Mouse (Mus musculus) left cerebral cortex, postnatal 14 days (tissue): ENCODE data around the gene Rad9b. TPM values are rescaled to one million over a fixed set of nuclear protein-coding genes. Genes with fewer than 3 reads are reported as not detected.

Source experiments
- DNase-seq, 2 experiments: peaks; one replicate each; pipeline ENCODE4 v3.0.0; 2021 to 2022; ENCODE audit warnings: low spot score in 2 of 2, mixed read lengths in 1 of 2
- intact Hi-C: fragments of 180-260 bp; cut with DNase I; formaldehyde crosslinking; loops from one replicate; pipeline ENCODE4 v1.15.1; 2025
- total RNA-seq, 2 experiments: library from RNA; stranded (reverse); gene quantifications; 2 replicates each; pipeline ENCODE4 v1.2.3; 2021

Rad9b gene
- total RNA-seq, 2 experiments from 2014 or later, result 3.0 to 3.7 TPM

DNA sequence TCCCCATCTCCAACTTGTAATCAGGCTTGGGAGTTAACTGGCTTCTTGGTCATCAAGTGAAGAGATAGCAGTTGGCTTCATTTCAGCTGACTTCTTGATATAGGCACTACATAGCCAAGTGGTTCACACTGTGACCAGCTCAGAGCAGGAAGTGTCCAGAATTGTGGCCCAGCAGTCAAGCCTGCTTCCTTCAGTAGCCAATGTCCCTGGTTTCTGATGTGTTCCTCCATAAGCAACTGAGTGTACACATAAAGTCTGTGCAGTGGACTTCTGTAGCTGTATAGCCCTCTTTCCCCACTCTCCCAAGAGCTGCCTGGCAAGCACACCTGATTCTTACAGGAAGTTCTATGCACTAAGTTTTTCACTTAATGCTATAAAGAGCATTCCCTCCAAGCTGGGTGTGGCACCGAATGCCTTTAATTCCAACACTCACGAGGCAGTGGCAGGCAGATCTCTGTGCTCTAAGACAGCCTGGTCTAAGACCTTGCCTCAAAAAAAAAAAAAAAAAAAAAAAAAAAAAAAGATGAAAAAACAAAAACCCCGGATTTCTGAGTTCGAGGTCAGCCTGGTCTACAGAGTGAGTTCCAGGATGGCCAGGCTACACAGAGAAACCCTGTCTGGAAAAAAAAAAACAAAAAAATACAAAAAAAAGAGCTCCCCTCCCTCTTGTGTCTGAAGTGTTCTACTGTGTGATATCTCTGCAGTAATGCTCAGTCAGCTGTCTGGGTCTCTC is 23.2 kb upstream of the Rad9b start:
- intact Hi-C loops, result no loop called here
- DNase-seq, result no peak

- intact Hi-C loops, result no loop called here
- no peak for DNase-seq
Observed at GRCm38 (mm10) chr5:122372878-122373277, 18.8 kb upstream of the Rad9b start.

- intact Hi-C loops, result no loop called here
- peak; percentile 99 to 100 for DNase-seq
Observed at GRCm38 (mm10) chr5:122372192-122372769, 18.2 kb upstream of the Rad9b start, which contains the start of gene Fam216a. TSS of gene Fam216a (minus strand) at chr5:122372364.

DNA sequence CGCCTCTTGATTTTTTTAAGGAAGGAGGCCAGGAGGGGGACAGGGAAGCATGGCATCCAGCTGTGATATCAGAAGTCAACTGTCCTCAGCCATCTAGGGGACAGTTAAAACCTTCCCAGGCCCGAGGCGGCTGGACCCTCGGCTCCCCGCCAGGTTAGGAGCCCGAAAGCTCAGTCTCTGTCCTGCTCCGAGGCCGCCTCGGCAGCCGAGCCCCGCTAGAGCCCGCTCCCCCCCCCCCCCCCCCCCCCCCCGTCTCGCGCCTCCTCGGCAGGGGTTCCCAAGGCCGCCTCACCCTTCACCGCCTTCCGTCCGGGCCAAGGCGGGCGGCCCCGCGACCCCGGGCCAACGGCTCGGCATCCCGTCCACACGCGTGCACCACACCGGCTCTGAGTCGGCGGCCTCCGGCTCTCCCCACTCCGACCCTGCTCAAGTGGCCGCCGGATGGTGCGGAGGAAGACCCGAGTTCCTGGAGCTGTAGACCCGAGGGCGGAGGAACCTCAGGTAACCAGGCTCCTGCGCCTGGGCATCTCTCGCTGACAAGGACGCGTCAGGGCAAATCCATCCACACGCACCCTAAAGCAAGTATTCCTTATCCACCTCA is 17.7 kb upstream of the Rad9b start, which contains the start of gene Gpn3:
Gpn3 (plus strand) TSS at position 286 of the 601 bp plus-strand sequence.
- intact Hi-C loops, result no loop called here
- DNase-seq, result no peak

DNA sequence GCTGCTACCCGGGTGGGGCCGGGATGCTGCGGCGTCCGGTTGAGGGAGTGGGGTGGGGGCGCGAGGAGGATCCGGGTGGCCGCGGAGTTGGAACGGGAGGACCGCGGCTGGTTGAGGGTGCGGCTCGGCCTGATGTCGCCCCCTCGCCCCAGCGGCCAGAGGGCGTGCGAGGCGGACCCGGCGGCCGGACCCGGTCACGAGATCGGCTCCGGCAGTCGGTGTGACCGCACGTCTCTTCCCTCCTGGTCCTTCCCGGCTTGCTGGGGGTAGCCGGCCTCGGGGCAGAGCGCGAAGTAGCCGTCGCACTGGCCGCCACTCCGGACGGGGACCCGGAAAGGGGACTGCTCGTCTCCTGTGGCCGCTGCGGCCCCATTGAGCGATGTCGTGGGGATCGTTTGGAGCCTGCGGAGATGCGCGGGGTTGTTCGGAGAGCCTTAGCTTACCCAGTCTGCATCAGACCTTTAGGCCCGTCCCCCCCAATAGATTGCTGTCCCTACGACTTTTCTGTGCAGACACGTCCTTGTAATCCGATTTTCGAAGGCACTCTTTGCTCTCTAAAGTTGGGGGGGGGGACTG is 547 bp upstream of the Rad9b start:
- intact Hi-C loops, result no loop called here
- DNase-seq, result peak in 1 of 2 experiments; percentile 35

- intact Hi-C loops, result loop anchor here (2.0 kb wide), 2 partner anchors 77 to 217 kb away; no protein-coding TSS in a partner anchor
- DNase-seq, result no peak
Observed at GRCm38 (mm10) chr5:122345777-122346176, 8.3 kb downstream of the Rad9b start.

DNA sequence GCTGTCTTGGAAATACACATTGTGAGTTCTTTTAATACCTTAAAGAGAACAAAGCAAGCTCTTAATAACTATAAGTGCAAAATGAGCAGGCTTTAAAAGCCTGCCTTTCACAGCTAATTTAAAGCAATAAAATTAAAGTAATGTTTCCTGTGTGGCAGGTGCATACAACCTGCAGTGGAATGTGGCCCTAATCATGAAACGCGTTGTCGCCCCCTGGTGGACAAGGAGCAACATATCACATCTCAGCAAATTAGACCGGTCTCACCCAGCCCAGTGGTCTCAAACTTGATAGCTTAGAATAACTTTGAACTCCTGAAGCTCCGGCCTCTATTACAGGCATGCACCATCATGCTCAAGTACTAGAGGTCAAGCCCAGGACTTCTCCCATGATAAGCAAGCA is 9.8 kb downstream of the Rad9b start:
- DNase-seq, result peak in 1 of 2 experiments; percentile 79
- intact Hi-C loops, result loop anchor here (2.0 kb wide), 2 partner anchors 75 to 215 kb away; no protein-coding TSS in a partner anchor

DNA sequence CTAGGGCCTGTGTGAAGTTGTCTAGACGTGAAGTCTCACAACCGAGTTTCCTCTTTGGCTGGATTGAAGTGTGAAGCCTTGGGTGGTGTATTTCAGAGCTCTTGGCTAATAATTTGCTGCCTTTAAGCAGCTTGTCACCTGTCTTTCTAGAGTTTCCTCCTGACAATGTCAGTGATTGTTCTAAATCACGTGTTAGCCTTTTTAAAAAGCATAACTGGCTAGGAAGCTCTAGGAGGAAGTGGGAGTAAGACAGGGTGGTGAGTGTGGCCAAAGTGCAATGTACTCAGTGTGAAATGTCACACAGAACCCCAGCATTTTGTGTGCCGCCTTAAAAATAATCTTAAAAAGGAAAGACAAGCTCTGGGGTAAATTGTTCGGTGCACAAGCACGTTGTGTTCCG is 10.3 kb downstream of the Rad9b start:
- intact Hi-C loops, result loop anchor here (2.0 kb wide), 2 partner anchors 75 to 215 kb away; no protein-coding TSS in a partner anchor
- no peak for DNase-seq

DNA sequence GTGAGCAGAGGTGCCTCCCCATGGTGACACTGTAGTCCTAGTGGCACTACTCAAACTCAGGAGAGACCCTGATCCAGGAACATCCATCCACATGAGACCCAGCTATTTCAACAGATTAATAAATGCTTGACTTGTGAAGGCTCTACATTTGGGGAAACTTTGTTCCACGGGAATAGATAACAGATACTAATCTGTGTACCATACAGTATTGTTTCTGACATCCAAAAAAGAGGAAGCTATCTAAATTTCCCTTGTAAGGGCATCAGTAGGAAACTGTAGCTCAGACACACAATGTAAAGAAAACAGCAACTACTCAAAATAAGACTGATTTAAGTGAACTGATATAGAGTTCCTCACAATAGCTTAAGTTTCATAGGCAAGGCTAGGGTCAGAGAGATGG is 11.2 kb downstream of the Rad9b start:
- DNase-seq, result no peak
- intact Hi-C loops, result no loop called here

DNA sequence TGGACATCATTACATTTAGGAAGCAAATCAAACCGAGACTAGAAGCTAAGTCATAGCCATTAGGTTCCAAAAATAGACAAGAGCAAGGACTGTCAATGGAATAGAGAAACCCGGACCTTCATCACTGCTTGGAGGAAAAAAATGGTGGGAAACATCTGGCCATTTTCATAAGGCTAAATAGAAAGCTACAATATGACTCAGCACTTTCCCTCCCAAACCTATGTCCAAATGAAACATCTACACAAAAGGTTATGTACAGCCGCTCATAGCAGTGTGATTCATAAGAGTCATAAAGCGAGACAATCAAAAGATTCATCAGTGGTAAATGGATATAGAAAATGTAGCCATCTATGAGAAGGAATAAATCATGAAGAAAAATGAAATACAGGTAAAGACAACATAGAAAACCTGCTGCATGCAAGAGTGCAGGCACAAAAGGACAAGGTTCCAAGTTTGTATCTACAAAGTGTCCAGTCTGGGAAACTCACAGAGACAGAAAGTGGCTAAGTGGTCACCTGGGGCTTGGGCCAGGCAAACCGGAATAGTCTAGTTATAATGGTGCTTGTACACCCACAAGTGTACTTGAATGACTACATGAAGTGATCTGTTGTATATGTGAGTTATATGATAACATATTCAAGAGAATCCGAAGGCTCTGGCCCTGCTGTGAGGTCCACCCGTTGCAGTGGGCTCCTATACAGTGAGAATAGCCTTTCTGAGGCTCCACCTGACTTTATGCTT is 17.3 kb downstream of the Rad9b start:
- no peak for DNase-seq
- intact Hi-C loops, result loop anchor here (5.0 to 10.0 kb wide), 2 partner anchors 224 to 482 kb away; no protein-coding TSS in a partner anchor

DNA sequence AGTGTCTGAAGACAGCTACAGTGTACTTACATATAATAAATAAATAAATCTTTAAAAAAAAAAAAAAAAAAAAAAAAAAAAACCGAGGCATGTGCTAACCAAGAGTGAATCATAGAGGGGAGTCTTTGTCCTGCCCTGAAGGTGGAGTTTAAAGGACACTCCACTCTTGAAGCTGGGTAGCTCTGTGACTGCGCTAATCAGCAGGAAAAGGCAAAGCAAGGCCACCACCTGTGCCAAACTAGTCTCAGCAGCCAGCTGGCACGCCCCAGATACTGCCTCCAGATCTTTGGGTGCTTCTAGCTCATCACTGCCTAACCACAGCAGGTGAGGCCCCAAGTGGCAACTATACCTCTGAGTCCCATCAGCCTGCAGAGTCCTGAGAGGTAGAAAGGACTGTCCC is 19.4 kb downstream of the Rad9b start:
- no peak for DNase-seq
- intact Hi-C loops, result loop anchor here (5.0 to 10.0 kb wide), 2 partner anchors 222 to 480 kb away; no protein-coding TSS in a partner anchor

DNA sequence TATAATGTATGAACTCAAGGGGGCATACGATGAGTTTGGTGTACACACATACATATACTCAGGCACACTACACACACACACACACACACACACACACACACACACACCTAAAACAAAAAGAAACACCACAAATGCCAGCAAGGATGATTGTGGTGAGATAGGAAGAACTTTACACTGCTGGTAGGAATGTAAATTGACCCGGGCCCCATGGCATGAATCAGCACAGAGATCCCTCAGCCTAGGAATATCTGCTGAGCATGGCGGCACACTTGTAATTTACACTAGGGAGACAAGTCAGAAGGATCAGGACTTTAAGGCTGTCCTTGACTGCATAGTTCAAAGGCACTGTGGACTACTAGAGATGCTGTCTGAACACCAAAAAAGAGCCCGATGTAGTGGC is 23.8 kb downstream of the Rad9b start:
- intact Hi-C loops, result loop anchor here (10.0 kb wide), 1 partner anchor 475 kb away; no protein-coding TSS in a partner anchor
- no peak for DNase-seq

GRCm38 (mm10) chr5:122327283-122327682 is 26.8 kb downstream of the Rad9b start:
- intact Hi-C loops, result no loop called here
- no peak for DNase-seq

- intact Hi-C loops, result no loop called here
- DNase-seq, result no peak
Observed at GRCm38 (mm10) chr5:122325477-122325876, 28.6 kb downstream of the Rad9b start.

DNA sequence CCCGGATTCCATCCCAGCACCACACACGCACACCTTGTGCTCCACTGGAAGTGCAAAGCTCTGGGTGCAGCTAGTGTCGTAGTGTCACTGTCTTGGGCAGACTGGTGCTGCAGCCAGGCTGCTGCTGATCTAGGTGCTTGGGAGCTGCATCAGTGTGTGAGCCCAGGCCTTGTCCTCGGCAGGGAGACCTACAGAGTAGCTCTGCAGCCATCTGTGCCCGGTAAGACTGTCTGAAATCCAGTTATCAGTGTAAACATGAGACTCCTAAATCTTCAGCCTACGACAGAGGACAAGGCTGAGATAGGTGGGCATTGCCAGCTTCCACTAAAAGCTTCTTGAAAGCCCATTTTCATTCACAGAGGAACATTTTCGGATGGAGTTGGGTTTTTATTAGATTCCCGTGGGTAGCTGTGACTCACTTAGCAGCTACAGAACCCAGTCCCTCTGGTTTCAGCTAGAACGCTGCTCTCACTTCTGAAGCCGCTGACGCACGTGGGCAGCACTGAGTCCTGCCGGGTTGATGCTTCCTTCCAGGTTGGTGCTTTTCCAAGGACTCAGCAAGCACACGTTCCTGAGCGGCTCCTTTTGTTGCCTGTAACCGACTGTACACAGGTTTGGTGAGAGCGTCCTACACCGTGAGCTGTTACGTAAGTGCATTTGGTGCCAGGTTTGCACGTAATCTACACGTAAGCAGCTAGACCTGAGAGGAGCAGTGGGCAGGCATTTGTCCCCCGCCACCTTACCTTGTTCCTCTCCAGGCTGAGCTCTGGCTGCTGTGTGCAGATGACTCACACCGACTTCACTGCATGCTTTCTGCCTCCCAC is 29.2 kb downstream of the Rad9b start:
- intact Hi-C loops, result no loop called here
- DNase-seq, result peak; percentile 81 to 94

GRCm38 (mm10) chr5:122323523-122323922 is 30.5 kb downstream of the Rad9b start:
- no peak for DNase-seq
- intact Hi-C loops, result no loop called here

DNA sequence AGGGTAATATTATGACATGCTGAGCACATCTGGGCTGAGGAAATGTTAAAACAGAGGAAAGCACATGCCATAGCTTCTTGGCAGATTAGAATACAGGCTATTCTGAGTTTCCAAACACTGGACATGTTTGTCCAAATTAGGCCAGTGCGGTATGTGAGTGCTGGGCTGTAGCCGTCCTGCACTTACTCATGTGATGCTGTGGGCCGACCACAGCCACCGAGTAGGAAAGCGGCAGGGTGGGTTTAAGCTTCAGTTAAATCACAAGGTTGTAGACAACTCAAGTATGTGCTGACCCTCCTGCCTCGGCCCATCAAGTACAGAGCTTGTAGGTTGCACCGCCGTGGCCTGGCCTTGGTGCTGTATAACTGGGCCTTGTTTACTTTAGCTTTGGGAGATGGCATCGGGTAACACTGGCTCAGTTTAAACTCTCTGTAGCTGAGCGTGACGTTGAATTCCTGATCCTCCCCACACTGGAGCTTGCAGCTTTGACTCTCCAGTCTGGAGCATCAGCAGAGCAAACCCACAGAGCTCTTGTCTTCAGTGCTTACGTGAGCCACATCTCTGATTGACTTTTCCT is 33.7 kb downstream of the Rad9b start:
- no peak for DNase-seq
- intact Hi-C loops, result no loop called here
